Mouse (Mus musculus) limb, embryonic 11.5 days (tissue): ENCODE measurements around the gene Tesk1. TPM values are rescaled to one million over a fixed set of nuclear protein-coding genes. Genes with fewer than 3 reads are reported as not detected.
A peak's percentile ranks its signal among the peaks of the same experiment; 100 is the strongest.

Experiments
- ATAC-seq: fragments of 200-750 bp; cut with Nextera tagmentation; 2 replicates; pipeline ENCODE4 v1.8.0; 2017; ENCODE audit warnings: low read depth; ENCODE audit not compliant: insufficient number of reproducible peaks, low FRiP score, low TSS enrichment
- DNase-seq: peaks from one replicate; pipeline ENCODE4 v3.0.0-alpha.2; 2015; ENCODE audit warnings: low spot score
- H3K27ac ChIP-seq: fragments of 300-500 bp; sonication (generic); replicated peaks from 2 replicates; pipeline ENCODE4 v1.5.1; 2014; ENCODE audit warnings: low read depth, mild to moderate bottlenecking, low read length
- H3K27me3 ChIP-seq: fragments of 300-500 bp; sonication (generic); 2 replicates; pipeline ENCODE4 v1.6.1; 2014; ENCODE audit warnings: mild to moderate bottlenecking, low read length, mixed read lengths; ENCODE audit not compliant: control insufficient read depth, insufficient read depth
- H3K36me3 ChIP-seq: fragments of 300-500 bp; sonication (generic); 2 replicates; pipeline ENCODE4 v1.6.1; 2014; ENCODE audit warnings: mild to moderate bottlenecking, low read length, moderate library complexity, mixed read lengths; ENCODE audit not compliant: control insufficient read depth, insufficient read depth
- H3K4me1 ChIP-seq: fragments of 300-500 bp; sonication (generic); 2 replicates; pipeline ENCODE4 v1.6.1; 2014; ENCODE audit warnings: low read length, mixed read lengths; ENCODE audit not compliant: control insufficient read depth, insufficient read depth
- H3K4me2 ChIP-seq: fragments of 300-500 bp; sonication (generic); 2 replicates; pipeline ENCODE4 v1.6.1; 2014; ENCODE audit warnings: low read depth, mild to moderate bottlenecking, moderate library complexity; ENCODE audit not compliant: severe bottlenecking
- H3K4me3 ChIP-seq: fragments of 300-500 bp; sonication (generic); 2 replicates; pipeline ENCODE4 v1.5.1; 2014; ENCODE audit warnings: low read depth, low read length
- H3K9ac ChIP-seq: fragments of 300-500 bp; sonication (generic); 2 replicates; pipeline ENCODE4 v1.6.1; 2014; ENCODE audit warnings: mild to moderate bottlenecking, low read length
- H3K9me3 ChIP-seq: fragments of 300-500 bp; sonication (generic); 2 replicates; pipeline ENCODE4 v1.6.1; 2016; ENCODE audit warnings: low read length; ENCODE audit not compliant: control insufficient read depth
- WGBS: fragments of 180-500 bp; shearing (Covaris S2); extraction: QIAGEN DNeasy Blood & Tissue Kit; methylation state at CpG from one replicate; pipeline ENCODE4 v1.1.7; 2014; 5-methylcytosine and 5-hydroxymethylcytosine counted together
- polyA plus RNA-seq: library from polyadenylated mRNA; unstranded; fragments of >200 nt; fragmentation: Nextera tagmentation; extraction: Ambion mirVana; gene quantifications from 2 replicates; pipeline ENCODE4 v1.2.1, GENCODE M21; 2014

Gene Tesk1
- polyA plus RNA-seq, 1 experiment from 2014 or later = 9.8 TPM

- H3K36me3 ChIP-seq = peaks cover 3% of the 10 kb centered on the region; the same call in 1 of the 2 replicates
- no peak for ATAC-seq
- H3K27ac ChIP-seq = no peak overlapping the region
- 75% methylated on average over 28 of the region's 28 CpGs for WGBS
- H3K4me1 ChIP-seq = peaks cover 4% of the 10 kb centered on the region
- no peak for DNase-seq
- peaks cover 24% of the 10 kb centered on the region for H3K27me3 ChIP-seq
- no peak overlapping the region for H3K4me3 ChIP-seq
- H3K9me3 ChIP-seq = no peaks in the 10 kb centered on the region
- H3K4me2 ChIP-seq = no peak overlapping the region
- H3K9ac ChIP-seq = no peak overlapping the region
Measured at GRCm38 (mm10) chr4:43421632-43422240, 20.0 kb upstream of the Tesk1 start.

DNA sequence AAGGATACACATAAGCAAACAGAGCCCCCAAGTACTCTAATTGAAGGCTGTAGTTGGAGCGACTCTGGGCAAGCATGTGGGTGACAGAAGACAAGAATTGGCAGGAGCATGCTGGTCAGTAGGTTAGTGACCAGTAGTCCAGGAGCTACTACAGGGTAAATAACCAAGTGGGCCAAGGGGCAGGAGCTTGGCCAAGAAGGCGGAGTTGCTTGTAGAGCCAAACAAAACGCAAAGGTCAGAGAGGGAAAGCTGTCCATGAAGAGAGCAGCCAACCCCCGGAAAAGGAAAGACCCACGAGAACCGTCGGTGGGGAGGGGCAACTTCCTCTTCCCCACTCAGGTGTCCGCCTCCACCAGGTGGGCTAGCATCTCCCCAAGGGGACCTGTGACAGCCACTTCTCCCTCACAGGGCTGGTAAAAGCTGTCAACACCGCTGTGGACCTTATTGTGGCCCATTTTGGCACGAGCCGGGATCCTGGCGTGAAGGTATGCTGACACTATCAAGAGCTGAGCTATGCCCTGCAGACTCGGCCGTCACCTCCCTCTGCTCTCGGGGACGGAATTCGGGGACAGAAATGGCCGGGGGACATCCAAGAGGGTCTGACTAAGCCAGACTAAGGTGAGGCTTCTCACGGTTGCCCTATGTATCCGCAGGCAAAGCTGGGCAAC lies 18.3 kb upstream of the Tesk1 start:
- Histone ChIP-seq H3K9me3 (no peaks in the 10 kb centered on the region), H3K9ac (no peak overlapping the region), H3K36me3 (peaks cover 3% of the 10 kb centered on the region; the same call in 1 of the 2 replicates), H3K4me3 (no peak overlapping the region), H3K27ac (no peak overlapping the region), H3K27me3 (peaks cover 41% of the 10 kb centered on the region), H3K4me2 (no peak overlapping the region), H3K4me1 (peaks cover 4% of the 10 kb centered on the region)
- WGBS = 92% methylated on average over 20 of the region's 20 CpGs
- DNase-seq = no peak
- ATAC-seq = no peak

DNA sequence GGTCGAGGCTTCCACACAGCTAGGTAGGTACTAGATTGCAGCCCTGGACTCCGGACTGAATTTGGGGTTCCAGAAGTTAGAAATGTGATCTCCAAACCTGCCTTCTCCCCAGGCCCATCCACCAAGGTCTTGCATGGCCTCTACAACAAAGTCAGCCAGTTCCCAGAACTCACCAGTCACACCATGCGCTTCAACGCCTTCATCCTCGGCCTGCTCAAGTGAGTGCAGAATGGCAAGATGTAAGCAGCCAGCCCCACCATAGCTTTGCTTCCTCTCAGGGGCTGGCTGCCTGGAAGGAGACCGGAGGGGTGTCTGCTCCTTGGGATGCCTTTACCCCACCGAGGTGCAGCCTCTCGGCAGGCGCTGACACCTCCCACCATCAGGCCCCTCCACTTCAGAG lies 17.7 kb upstream of the Tesk1 start:
- H3K4me3 ChIP-seq = no peak overlapping the region
- no peak overlapping the region for H3K27ac ChIP-seq
- H3K9ac ChIP-seq = no peak overlapping the region
- H3K27me3 ChIP-seq = peaks cover 47% of the 10 kb centered on the region
- ATAC-seq (no peak), DNase-seq (no peak)
- H3K4me1 ChIP-seq = peaks cover 4% of the 10 kb centered on the region
- no peaks in the 10 kb centered on the region for H3K9me3 ChIP-seq
- H3K4me2 ChIP-seq = no peak overlapping the region
- WGBS = 72% methylated on average over 9 of the region's 9 CpGs
- H3K36me3 ChIP-seq = peaks cover 3% of the 10 kb centered on the region; the same call in 1 of the 2 replicates

DNA sequence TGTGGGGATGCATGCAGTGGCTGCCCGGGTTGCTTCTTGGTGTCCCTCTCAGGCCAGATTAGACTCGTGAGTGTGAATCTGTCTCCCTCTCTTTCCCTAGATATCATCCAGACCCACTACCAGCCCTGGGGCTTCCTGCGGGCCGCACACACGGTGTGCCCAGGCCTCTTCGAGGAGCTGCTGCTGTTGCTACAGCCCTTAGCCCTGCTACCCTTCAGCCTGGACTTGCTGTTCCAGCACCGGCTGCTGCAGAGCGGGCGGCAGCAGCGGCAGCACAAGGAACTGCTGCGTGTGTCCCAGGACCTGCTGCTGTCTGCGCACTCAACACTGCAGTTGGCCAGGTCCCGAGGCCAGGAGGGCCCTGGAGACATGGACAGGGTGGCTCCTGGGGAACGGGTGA lies 16.5 kb upstream of the Tesk1 start:
- Histone ChIP-seq H3K9me3 (no peaks in the 10 kb centered on the region), H3K9ac (peak overlapping the region; percentile 47; the same call in 1 of the 2 replicates), H3K4me2 (peak overlapping the region; percentile 41), H3K4me1 (peaks cover 4% of the 10 kb centered on the region), H3K36me3 (peaks cover 3% of the 10 kb centered on the region; the same call in 1 of the 2 replicates), H3K4me3 (peak overlapping the region; percentile 10; the same call in 1 of the 2 replicates), H3K27me3 (peaks cover 51% of the 10 kb centered on the region), H3K27ac (no peak overlapping the region)
- peak; percentile 44 for DNase-seq
- ATAC-seq = 0 out of 2 replicates have a peak, but pooled peaks have one; percentile 8
- WGBS = 17% methylated on average over 14 of the region's 14 CpGs

DNA sequence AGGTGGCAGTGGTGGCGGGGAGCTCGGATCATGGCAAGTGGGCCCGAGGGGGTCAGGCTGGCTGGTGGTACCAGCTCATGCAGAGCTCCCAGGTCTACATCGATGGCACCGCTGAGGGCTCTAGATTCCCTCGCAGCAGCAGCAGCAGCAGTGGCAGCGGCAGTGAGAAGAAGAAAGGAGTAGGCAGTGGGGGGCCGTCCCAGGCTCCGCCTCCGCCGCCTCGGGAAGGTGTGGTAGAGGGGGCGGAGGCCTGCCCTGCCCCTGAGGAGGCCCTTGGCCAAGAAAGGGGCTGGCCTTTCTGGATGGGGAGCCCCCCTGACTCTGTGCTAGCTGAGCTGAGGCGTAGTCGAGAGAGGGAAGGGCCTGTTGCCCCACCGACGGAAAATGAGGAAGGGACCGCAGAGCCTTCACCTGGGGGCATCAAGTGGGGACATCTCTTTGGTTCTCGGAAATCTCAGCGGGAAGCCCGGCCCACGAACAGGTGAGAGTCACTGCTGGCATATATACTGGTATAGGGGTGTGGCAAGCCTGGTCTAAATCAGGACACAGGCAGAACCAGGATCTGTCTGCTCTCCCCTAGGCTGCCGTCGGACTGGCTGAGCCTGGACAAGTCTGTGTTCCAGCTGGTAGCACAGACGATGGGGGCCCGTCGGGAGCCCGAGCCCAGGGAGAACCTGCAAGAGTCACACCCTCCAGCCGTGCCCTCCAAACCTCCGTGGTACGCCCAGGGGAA lies 15.9 kb upstream of the Tesk1 start:
- Histone ChIP-seq H3K9ac (peak overlapping the region; percentile 47), H3K9me3 (no peaks in the 10 kb centered on the region), H3K4me2 (peak overlapping the region; percentile 41), H3K27ac (no peak overlapping the region), H3K4me1 (peaks cover 4% of the 10 kb centered on the region), H3K4me3 (peak overlapping the region; percentile 10; the same call in 1 of the 2 replicates), H3K36me3 (peaks cover 3% of the 10 kb centered on the region; the same call in 1 of the 2 replicates), H3K27me3 (peaks cover 51% of the 10 kb centered on the region)
- WGBS = 10% methylated on average over 30 of the region's 31 CpGs
- peak; percentile 49 for DNase-seq
- peak; percentile 50; the same call in 1 of the 2 replicates for ATAC-seq

- H3K27ac ChIP-seq = no peak overlapping the region
- H3K9me3 ChIP-seq = no peaks in the 10 kb centered on the region
- no peak for ATAC-seq
- peaks cover 3% of the 10 kb centered on the region; the same call in 1 of the 2 replicates for H3K36me3 ChIP-seq
- WGBS = 43% methylated on average over 10 of the region's 10 CpGs
- peak overlapping the region; percentile 12; the same call in 1 of the 2 replicates for H3K9ac ChIP-seq
- H3K4me3 ChIP-seq = no peak overlapping the region
- H3K4me2 ChIP-seq = no peak overlapping the region
- peaks cover 4% of the 10 kb centered on the region for H3K4me1 ChIP-seq
- H3K27me3 ChIP-seq = peaks cover 51% of the 10 kb centered on the region
- DNase-seq = no peak
Measured at GRCm38 (mm10) chr4:43426487-43426886, 15.3 kb upstream of the Tesk1 start.

DNA sequence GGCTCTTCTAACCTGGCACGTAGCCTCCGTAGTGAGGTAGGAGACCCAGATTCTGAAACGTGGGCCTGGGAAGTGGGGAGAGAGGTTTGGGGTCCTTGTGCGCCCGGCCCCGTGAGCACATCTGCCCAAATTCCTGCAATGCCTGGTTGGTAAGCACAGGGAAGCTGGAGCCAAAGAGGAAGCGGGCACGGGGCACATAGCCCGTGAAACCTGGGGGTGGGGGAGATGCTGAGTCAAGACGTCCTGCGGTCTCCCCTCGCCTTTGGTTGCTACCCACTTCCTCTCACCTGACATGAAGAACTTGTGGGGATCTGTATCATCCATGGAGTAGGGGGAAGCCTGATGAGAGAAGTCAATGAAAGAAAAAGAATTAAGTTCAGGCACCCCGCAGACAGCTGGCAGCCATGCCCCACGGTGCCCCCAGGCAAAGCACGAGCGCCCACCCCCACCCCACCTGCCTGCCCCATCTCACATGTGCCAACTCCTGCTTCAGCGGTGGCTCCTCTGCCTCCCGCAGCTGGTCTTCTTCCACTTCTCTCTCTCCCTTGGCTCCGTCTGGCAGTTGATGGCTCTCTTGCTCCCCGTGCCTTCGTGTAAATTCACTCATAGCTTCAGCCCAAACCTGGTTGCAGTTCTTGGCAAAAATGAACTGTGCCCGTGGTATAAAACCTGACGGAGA lies 14.1 kb upstream of the Tesk1 start:
- H3K4me3 ChIP-seq = peak overlapping the region; percentile 10; the same call in 1 of the 2 replicates
- no peak for DNase-seq
- no peaks in the 10 kb centered on the region for H3K9me3 ChIP-seq
- 22% methylated on average over 23 of the region's 23 CpGs for WGBS
- peaks cover 51% of the 10 kb centered on the region for H3K27me3 ChIP-seq
- H3K4me1 ChIP-seq = peaks cover 4% of the 10 kb centered on the region
- H3K9ac ChIP-seq = no peak overlapping the region
- ATAC-seq = no peak
- peak overlapping the region; percentile 15; the same call in 1 of the 2 replicates for H3K4me2 ChIP-seq
- H3K27ac ChIP-seq = no peak overlapping the region
- no peaks in the 10 kb centered on the region; the same call in 1 of the 2 replicates for H3K36me3 ChIP-seq
